Mouse (Mus musculus): ENCODE measurements at regions not wholly inside any gene's neighbourhood (a gene's known extent, or its start where the extent isn't known, plus 50 kb on each side); places are given as distances from the start of the nearest gene placed in this dataset.

GRCm38 (mm10) chr6:104916787-104917186 lies 424.2 kb downstream of the Cntn6 start:
- DNase-seq (ENCODE audit: low spot score in 2 of 2), result peak; percentile 4 to 36

- no peak for DNase-seq (ENCODE audit: low spot score in 2 of 2)
Observed at GRCm38 (mm10) chr6:104922577-104922976, 430.0 kb downstream of the Cntn6 start.

- DNase-seq (ENCODE audit: low spot score in 2 of 2), result no peak
Observed at GRCm38 (mm10) chr6:104926088-104926487, 433.5 kb downstream of the Cntn6 start.

- no peak for DNase-seq (ENCODE audit: low spot score in 2 of 2)
Observed at GRCm38 (mm10) chr6:104930284-104930683, 437.7 kb downstream of the Cntn6 start.

GRCm38 (mm10) chr6:104932153-104932552 lies 439.6 kb downstream of the Cntn6 start:
- DNase-seq (ENCODE audit: low spot score in 2 of 2), result no peak

- no peak for DNase-seq (ENCODE audit: low spot score in 2 of 2)
Observed at GRCm38 (mm10) chr6:104939134-104939533, 446.5 kb downstream of the Cntn6 start.

GRCm38 (mm10) chr6:104974517-104974916 lies 481.9 kb downstream of the Cntn6 start:
- DNase-seq (ENCODE audit: low spot score in 2 of 2), result no peak

- DNase-seq (ENCODE audit: low spot score in 2 of 2), result no peak
Observed at GRCm38 (mm10) chr6:104984144-104984543, 491.6 kb downstream of the Cntn6 start.

- no peak for DNase-seq (ENCODE audit: low spot score in 2 of 2)
Observed at GRCm38 (mm10) chr6:104989863-104990262, 497.3 kb downstream of the Cntn6 start.

GRCm38 (mm10) chr6:104990366-104990765 lies 497.8 kb downstream of the Cntn6 start:
- DNase-seq (ENCODE audit: low spot score in 2 of 2), result no peak

- DNase-seq (ENCODE audit: low spot score in 2 of 2), result no peak
Observed at GRCm38 (mm10) chr6:104999601-105000000, 507.0 kb downstream of the Cntn6 start.

- DNase-seq (ENCODE audit: low spot score in 2 of 2), result no peak
Observed at GRCm38 (mm10) chr6:105020672-105021071, 528.1 kb downstream of the Cntn6 start.

- no peak for DNase-seq (ENCODE audit: low spot score in 2 of 2)
Observed at GRCm38 (mm10) chr6:105021174-105021573, 528.6 kb downstream of the Cntn6 start.

GRCm38 (mm10) chr6:105066146-105066545 lies 573.6 kb downstream of the Cntn6 start:
- DNase-seq (ENCODE audit: low spot score in 2 of 2), result no peak

- peak in 1 of 2 experiments; percentile 0 for DNase-seq (ENCODE audit: low spot score in 2 of 2)
Observed at GRCm38 (mm10) chr6:105090882-105091281, 586.6 kb upstream of the Cntn4 start.

All from right cerebral cortex, postnatal 36 days (tissue).